Mouse (Mus musculus) adrenal gland, postnatal 14 days (tissue): ENCODE measurements around the gene Aebp2. TPM values are rescaled to one million over a fixed set of nuclear protein-coding genes. Genes with fewer than 3 reads are reported as not detected.
"Not testable (repeated sequence)": the region's sequence is repeated elsewhere in the genome, so short reads cannot be mapped to it uniquely, and the experiment has no call there.

Experiments
- DNase-seq: peaks from one replicate; pipeline ENCODE4 v3.0.0; 2021; ENCODE audit warnings: mixed read lengths
- long read RNA-seq, 2 experiments: library from polyadenylated mRNA; stranded (forward); transcript quantifications; one replicate each; pipeline ENCODE4 v2.0.0; 2021
- total RNA-seq: library from RNA; stranded (reverse); gene quantifications from 2 replicates; pipeline ENCODE4 v1.2.3, GENCODE M21; 2021

Gene Aebp2
- total RNA-seq, result 52.3 and 52.8 TPM in 2 replicates
- long read RNA-seq, experiment 1, transcript Aebp2-202 (8 exons, 3,727 nt), result major isoform, 15 of 42 reads
- long read RNA-seq, experiment 1, partial matches to known transcripts, result 0 of 42 reads
- long read RNA-seq, experiment 1, other reads (novel, unspliced or antisense), result 26 of 42 reads
- long read RNA-seq, experiment 2, transcript Aebp2-202 (8 exons, 3,727 nt), result major isoform, 15 of 41 reads
- long read RNA-seq, experiment 2, partial matches to known transcripts, result 2 of 41 reads
- long read RNA-seq, experiment 2, other reads (novel, unspliced or antisense), result 24 of 41 reads

DNA sequence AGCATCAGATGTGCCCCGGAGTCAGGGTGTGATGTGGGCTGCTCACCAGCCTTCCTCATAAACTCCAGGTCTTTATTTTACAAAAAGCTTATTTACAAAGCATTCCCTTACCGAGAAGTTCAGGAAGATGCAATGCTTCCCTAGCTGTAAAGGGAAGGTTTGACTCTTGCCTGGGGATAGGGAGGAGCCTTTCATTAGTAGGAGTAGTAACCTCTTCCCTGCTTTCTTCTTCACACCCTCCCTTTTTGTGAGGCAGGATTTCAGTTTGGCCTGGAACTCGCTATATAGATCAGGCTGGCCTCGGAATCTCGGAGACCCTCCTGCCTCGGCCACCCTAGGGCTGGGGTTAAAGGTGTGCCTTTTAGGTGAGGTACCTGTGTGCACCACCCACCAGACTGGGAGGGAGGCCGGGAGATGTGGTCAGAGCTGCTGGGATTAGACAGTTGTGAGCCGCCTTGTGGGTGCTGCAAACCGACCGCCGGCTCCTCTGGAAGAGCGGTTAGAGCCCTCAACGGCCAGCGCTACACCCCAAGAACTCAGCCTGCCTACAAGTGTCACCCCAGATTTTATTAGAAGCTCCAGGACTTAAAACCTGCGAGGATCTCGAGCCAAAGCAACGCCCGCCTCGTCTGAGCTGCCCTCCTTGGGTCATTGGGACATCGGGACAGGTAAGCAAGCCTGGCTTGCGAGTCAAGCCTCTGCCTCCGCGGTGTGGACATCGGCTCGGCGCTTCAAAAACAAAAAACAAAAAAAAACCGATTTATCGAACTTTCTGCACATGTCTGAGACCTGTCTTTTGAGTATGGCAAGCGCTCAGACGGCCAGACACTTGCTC is at the start of gene Aebp2:
Aebp2 (plus strand) TSS at position 273 of the 835 bp plus-strand sequence.
- no peak for DNase-seq

DNA sequence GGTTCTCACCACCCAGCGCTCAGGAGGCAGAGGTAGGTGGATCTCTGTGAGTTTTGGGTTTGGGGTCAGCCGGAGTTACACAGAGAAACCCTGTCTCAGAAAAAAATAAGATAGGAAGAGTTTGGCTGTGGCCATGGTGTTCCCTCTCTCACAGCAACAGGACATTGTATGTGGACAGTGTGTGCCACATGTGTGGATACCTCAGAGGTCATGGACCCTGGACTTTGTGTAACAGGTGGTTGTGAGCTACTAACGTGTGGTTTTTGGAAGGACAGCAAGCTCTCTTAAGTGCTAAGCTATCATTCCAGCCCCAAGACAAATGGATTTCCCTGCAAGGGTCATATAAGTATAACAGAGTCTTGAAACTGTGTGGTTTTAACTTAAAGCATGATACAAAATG is 47.5 kb upstream of the Aebp2 start:
- DNase-seq, result no peak

DNA sequence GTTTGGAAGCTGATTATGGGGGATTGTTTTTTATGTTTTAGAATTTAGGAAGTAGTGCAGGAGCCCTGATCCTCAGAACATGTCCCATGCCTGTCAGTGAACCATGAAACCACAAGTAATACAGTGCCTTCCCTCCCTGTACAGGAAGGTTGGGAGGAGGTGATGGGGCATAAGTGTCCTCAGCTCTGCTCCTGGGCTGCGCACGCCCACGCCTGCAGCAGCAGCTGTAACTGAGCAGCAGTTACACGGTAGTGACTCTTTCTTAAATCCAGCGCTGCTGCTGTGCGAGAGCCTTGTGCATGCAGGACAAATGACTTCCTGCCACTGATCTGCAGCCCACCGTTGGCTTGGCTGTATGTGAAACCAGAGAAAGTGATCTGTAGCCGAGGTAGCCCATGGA is 46.3 kb upstream of the Aebp2 start:
- DNase-seq, result no peak

DNA sequence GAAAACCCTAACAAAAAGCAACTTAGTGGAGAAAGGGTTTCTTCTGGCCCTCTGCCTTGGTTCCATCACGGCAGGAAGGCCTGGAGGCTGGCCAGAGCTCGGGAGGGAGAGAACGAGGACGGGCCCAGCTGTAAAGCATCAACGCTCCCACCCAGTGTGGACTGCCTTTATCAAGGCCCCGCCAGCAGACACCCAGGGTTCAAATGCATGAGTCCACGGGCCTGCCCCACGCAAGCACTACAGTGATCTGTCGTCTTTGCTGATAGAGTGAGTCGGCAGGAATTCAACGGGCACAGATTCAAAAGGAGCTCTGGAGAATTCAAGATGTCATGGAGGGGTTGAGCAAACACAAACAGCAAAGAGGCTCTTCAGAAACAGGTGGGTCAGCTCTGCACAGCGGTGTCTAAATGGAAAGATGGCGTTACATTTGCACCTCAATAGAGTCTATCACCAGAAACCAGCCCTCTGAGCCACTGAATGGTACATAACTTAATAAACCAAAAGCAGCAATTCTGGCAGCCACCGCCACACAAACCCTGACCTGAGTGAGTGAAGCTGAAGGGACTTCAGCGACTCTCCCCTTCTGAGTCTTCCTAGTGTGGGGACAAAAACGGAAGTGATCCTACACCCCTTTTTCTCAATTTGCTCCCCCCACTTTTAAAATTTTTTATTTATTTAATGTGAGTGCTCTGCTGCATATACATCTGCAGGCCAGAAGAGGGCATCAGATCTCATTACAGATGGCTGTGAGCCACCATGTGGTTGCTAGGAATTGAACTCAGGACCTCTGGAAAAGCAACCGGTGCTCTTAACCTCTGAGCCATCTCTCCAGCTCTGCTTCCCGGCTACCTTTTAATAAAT is 45.3 kb upstream of the Aebp2 start:
- no peak for DNase-seq

DNA sequence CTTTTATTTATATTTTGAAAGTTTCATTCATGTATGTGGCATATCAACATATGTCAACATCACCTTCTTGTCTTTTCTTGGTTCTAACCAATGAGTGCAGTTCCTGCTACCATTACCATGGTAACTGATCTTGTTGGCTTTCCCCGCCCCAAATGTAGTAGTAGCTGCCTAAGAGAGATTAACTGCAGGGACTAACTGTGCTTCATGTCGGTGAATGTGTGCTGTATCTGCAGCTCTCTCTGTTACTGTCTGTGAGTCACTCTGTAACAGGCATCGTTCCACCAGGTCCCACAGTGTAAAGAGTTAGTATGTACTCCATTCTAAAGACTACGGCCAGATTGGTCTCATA is 44.7 kb upstream of the Aebp2 start:
- no peak for DNase-seq

DNA sequence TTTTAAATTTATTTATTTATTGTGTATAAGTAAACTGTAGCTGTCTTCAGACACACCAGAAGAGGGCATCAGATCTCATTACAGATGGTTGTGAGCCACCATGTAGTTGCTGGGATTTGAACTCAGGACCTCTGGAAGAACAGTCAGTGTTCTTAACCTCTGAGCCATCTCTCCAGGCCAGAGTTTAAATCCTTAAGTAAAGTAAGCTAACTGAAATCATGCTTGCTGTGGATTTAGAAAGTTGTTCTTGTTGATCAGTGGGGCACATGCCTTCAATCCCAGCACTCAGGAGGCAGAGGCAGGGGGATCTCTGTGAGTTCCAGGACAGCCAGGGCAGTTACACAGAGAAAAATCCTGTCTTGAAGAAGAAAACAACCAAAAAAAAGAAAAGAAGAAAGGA is 43.5 kb upstream of the Aebp2 start:
- not testable (repeated sequence) for DNase-seq

DNA sequence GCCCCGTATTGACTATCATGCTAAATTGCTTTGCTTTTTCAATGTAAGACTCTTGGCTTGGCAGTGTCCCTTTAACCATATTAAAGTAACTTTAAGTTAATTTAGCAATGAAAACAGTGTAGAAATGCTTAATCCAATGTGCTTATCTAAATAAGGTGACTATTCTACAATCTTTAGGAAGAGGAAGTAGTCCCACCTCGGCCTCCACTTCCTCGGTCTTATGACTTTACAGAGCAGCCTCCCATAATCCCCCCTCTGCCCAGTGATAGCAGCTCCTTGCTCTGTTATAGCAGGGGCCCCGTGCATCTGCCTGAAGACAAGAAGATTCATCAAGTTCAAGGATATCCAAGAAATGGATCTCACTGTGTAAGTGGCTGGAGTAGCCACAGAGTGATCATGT is 42.3 kb upstream of the Aebp2 start:
- no peak for DNase-seq

DNA sequence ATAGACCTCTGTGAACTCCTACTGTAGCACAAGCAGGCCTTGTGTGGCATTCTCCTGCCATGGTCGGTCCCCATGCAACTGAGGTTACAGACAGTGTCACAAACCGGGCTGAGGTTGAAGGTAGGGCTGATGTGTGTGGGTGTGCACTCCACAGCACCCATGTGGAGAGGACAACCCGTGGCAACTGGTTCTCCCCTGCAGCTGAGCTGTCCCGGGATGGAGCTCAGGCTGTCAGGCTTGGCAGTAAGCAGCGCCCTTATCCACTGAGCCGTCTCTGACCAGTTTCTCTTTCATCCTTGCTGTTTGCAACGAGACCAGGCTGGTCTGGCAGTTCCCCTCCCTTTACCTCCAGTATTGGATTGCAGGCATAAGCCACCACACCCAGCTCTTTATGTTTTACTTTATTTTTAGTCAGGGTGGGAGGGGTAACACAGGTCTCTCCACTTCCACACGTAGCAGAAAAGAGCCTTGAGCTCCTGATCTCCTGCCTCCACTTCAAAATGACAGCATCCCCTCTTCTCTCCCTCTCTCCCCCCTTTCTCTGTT is 35.7 kb upstream of the Aebp2 start:
- no peak for DNase-seq

DNA sequence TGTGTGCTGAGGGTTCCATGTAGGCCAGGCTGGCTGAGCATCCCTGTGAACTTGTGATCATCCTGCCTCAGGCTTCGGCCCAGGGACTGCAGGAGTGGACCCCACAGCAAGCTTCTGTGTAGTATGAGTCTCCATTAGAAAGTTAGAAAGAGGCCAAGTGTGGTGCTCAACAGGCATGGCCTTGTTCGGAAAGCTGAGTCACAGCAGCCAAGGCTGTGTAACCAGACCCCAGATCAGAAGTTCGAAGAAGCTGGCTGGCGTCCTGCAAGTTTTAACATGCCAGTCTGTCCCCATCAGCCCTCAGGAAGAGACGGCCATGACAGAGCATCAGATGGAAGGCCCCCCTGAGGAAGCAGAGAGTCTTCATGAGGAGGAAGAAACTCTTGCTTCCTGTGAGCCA is 31.1 kb upstream of the Aebp2 start:
- peak; percentile 42 for DNase-seq

DNA sequence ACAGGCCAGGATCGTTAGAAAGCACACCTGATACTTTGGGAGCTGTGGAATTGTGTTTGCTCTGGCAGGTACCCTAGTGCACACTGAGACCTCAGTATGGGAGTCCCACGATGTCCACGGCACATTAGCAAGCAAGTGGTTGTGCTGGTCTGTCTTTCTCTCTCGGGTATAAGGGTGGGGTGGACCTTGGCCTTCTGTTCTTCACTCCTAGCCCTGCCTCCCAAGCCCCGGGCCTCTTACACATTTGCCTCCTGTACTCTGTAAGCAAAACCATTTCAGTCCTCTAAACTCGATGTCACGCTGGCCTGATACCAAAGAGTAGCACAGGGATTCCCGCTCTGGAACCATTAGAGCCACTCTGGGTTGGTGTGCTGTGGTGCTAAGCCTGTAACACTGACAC is 29.8 kb upstream of the Aebp2 start:
- no peak for DNase-seq

DNA sequence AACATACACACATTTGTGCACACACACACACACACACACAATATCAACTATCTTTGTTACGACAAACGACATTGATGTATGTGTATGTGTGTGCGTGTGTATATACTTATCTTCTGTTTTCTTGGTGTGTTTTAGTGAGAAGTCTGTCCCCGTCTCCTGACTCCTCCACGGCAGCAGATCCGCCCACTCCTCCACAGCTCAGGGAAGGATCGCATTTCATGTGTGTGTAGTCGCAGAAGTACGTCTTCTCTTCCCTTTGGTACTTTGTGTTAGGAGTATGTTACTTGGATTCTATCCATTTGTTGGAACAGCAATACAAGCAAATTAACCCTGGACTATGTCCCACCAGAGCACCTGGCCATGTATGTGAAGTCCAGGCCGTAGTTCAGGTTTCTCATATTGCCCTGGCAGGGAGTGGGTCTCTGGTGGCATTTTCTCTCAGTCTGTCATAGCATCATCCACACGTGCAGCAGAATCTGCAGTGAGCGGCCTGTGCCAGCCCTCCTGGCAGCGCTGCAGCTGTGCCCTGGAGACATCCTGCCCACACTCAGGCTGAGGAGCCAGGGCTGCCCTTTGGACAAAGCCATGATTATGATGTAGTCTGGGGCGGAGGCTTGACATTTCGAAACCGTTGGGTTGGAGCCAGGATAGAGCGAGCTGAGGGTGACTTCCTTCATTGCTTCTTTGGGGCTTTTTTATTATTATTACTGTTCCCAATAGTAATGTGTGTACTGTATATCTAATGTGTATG is 28.9 kb upstream of the Aebp2 start:
- peak; percentile 90 for DNase-seq

DNA sequence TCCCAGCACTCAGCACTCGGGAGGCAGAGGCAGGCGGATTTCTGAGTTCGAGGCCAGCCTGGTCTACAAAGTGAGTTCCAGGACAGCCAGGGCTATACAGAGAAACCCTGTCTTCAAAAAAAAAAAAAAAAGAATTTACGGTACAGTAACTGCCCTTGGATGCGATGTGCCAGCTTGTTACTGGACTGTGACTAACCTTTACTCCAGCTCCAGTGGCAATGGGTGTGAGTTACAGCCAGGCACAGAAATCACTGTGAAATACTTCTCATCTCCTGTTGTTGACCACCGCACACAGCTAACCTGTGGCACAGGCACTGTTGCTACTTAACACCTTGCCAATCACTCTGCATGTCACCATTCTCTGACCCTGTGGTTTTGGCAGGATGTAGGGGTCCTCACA is 26.9 kb upstream of the Aebp2 start:
- not testable (repeated sequence) for DNase-seq

DNA sequence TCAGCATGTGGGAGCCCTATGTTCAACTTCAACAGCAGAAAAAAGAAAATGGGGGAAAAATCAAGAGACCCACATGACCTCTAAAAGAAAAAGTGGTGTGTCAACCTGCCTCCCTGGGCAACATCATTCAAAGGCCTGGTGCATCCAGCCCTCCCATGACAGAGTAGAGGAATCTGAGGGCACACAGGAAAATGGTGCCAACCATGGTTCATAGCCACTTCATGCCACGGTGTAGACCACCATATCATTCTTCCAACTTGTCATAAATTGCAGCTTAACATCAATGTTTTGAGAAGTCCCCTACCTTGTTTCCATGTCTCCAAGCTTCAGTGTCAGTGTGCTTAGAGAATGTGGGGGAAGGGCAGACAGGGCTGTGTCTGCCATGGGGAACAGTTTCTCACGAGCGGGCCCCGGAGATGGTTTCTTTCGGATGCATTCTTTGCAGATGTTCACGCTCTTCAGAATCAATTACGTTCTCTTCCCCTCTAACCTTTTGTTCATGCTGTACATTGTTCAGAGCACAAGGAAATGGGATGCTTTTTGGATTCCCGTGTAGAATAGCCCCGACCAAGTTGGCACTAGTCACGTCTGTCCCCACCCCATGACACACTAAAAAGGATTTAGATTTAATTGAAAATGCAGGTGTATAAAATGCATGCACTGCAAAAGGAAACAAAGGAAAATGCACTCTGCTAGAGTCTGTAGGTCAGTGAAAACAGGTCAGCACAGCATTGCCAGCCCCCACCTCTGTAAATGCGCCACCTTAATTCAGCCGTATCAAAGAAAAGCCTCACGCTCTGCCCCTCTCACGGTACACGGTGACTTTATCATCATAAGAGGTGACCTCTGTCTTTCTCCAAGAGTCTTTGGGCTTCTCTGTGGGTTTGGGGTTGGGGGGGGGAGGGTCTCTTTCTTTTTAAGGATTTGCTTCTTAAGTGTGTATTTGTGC is 24.8 kb upstream of the Aebp2 start:
- no peak for DNase-seq

DNA sequence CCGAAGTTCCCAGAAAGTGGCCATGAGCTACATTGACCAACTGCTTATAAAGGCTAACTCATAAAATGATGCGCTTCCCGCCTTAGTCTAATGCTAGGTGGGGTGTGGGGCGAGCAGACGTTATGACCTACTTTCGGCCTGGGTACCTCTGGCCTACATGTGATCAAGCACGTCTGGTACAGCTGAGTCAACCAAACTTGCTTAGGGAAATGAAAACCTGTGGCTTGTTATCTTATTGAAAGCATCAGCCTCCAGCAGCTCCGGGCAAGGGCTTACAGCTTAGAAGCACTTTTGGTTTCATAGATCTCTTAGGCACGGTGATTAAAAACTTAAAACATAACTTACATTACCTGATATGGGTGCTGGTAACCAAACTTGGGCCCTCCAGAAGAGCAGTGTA is 23.9 kb upstream of the Aebp2 start:
- DNase-seq, result no peak

DNA sequence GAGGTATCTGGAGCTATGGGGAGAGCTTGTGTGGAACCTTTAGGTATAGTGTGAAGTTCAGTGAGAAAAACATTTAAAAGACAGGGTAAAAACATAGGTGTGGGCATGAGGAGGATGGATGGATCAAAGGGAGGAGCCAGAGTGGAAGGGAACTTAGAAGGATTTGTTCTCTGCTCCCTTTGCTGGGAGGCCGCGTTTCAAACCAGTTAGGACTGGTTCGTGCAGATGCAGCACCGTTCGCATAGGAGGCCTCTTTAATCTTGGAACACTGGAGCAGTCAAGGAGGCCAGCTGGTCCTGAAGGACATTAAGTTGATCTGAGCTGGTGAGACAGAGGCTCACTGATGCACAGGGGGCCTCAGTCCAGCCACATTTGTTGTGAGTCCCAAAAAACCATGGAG is 23.1 kb upstream of the Aebp2 start:
- DNase-seq, result no peak

DNA sequence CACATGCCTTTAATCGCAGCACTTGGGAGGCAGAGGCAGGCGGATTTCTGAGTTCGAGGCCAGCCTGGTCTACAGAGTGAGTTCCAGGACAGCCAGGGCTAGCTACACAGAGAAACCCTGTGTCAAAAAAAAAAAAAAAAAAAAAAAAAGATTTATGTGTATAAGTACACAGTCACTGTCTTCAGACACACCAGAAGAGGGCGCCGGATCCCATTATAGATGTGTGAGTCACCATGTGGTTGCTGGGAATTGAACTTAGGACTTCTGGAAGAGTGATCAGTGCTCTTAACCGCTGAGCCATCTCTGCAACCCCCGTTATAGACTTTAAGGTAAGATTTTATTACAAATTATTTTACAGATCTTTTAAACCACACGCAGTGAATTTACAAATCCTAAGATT is 21.8 kb upstream of the Aebp2 start:
- DNase-seq, result not testable (repeated sequence)

DNA sequence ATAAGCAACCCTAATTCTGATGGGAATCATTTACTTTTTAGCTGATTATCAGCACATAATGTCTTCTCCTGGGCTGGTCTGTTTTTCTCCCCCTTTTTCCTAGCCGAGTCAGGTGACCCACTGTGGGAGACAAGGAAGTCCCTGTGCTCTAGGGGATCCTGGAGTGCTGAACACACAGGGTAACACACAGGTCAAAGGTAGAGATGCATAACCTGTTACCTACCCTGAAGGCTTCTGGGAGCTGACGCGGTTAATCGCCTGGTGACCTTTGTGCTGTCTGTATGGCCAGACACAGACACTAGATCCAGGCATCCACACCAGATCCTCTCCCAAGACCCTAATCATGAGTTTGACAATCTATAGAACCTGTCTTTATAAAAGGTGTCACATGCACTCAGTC is 21.3 kb upstream of the Aebp2 start:
- no peak for DNase-seq

DNA sequence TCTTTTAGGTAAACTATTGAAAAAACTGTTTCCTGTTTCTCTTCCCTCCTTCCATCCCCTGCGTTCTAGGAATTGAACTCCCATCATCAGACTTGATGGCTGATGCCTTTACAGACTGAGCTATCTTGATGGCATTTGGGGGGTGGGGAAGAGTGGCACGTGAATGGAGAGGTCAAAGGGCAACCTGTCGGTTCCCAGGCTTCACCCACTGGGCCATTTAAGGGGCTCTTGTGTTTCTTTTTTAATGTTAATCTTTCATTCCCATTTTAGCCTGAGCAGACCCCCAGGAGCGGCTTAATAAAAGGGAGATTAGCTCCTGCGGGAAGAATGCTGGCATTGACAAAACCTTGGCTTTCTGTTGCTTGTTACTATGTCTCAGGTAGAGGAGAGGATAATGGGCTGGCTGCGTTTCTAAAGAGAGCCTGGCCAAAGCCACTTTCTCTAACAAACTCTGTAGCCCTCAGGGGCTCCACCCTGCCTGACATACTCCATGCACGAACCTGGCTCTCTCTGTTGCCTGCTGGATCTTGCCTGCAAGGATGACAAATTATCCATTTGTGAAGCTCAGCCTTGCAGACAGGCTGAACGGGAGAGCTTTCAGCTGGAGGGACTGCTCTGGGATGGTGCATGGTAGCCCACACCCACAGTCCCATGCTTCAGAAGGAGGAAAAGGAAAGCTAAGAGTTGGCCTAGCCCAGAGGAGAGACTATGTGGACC is 19.1 kb upstream of the Aebp2 start:
- DNase-seq, result no peak

DNA sequence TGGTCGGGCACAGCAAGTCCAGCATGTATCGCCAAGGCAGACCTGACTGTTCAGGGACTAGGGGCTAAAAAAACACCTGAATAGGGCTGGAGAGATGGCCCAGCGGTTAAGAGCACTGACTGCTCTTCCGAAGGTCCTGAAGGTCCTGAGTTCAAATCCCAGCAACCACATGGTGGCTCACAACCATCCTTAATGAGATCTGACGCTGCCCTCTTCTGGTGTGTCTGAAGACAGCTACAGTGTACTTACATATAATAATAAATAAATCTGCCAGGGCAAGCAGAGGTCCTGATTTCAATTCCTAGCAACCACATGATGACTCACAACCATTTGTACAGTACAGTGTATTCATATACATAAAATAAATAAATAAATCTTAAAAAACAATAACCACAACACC is 17.3 kb upstream of the Aebp2 start:
- not testable (repeated sequence) for DNase-seq

DNA sequence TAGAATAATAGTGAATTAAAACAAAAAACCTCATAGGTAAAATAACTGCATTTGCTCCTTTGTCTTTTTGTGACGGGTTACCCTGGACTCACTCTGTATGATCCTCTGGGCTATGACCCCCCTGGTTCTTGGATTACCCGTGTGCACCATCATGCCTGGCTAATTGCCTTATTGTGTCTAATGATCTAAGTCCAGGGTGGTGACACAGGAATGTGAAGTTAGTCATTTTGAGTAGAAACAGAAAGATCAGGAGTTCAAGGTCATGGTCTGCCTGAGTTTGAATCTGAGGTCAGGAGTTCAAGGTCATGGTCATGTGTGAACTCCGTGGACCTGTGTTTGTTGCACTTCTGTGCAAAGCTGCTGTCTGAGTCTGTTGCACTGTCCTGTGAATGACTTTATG is 16.7 kb upstream of the Aebp2 start:
- no peak for DNase-seq
